Mouse (Mus musculus): ENCODE measurements around the gene Arhgap10. TPM values are rescaled to one million over a fixed set of nuclear protein-coding genes. Genes with fewer than 3 reads are reported as not detected.

Gene Arhgap10
- total and polyA plus RNA-seq, 2 experiments from 2014 or later, result 4.2 to 5.2 TPM

GRCm38 (mm10) chr8:77360853-77361252, 156.9 kb downstream of the Arhgap10 start:
- Histone ChIP-seq H3K9me3 (ENCODE audit: low read length) (no peaks in the 10 kb centered on the region), H3K27me3 (ENCODE audit: insufficient read depth, low read length) (0 out of 2 replicates have a peak, but pooled peaks cover 5% of the 10 kb centered on the region), H3K9ac (replicated peaks; ENCODE audit: low read length) (no peak overlapping the region), H3K27ac (no peak overlapping the region), H3K36me3 (ENCODE audit: insufficient read depth, low read length) (no peaks in the 10 kb centered on the region), H3K4me3 (ENCODE audit: low read length) (no peak overlapping the region), H3K4me2 (ENCODE audit: low read depth, low read length) (no peak overlapping the region), H3K4me1 (ENCODE audit: insufficient read depth, low read length) (no peaks in the 10 kb centered on the region)
- WGBS, result 50% methylated on average over 5 of the region's 5 CpGs
- DNase-seq (ENCODE audit: low spot score) (no peak), ATAC-seq (no peak)
- TF ChIP-seq CTCF (IDR thresholded peaks at IDR 0.05; ENCODE audit: low read depth), result no peak

GRCm38 (mm10) chr8:77360423-77360822, 157.3 kb downstream of the Arhgap10 start:
- Histone ChIP-seq H3K9ac (replicated peaks; ENCODE audit: low read length) (no peak overlapping the region), H3K27ac (no peak overlapping the region)
- WGBS, result 65% methylated on average over 5 of the region's 5 CpGs

GRCm38 (mm10) chr8:77357126-77357525, 160.6 kb downstream of the Arhgap10 start:
- TF ChIP-seq CTCF (IDR thresholded peaks at IDR 0.05; ENCODE audit: low read depth), result peak; percentile 31; the same call in 1 of the 2 replicates
- Histone ChIP-seq H3K4me1 (ENCODE audit: insufficient read depth, low read length) (no peaks in the 10 kb centered on the region), H3K4me3 (ENCODE audit: low read length) (no peak overlapping the region), H3K27me3 (ENCODE audit: insufficient read depth, low read length) (0 out of 2 replicates have a peak, but pooled peaks cover 5% of the 10 kb centered on the region), H3K27ac (no peak overlapping the region), H3K9ac (replicated peaks; ENCODE audit: low read length) (no peak overlapping the region), H3K36me3 (ENCODE audit: insufficient read depth, low read length) (no peaks in the 10 kb centered on the region), H3K4me2 (ENCODE audit: low read depth, low read length) (no peak overlapping the region), H3K9me3 (ENCODE audit: low read length) (no peaks in the 10 kb centered on the region)
- no peak for ATAC-seq
- WGBS, result 70% methylated on average over 8 of the region's 8 CpGs
- no peak for DNase-seq (ENCODE audit: low spot score)

More at GRCm38 (mm10) chr8:77360423-77360822, 157.3 kb downstream of the Arhgap10 start:
- Histone ChIP-seq H3K9me3 (ENCODE audit: low read length) (no peaks in the 10 kb centered on the region), H3K4me2 (ENCODE audit: low read depth, low read length) (no peak overlapping the region), H3K27me3 (ENCODE audit: insufficient read depth, low read length) (0 out of 2 replicates have a peak, but pooled peaks cover 5% of the 10 kb centered on the region), H3K4me3 (ENCODE audit: low read length) (no peak overlapping the region), H3K4me1 (ENCODE audit: insufficient read depth, low read length) (no peaks in the 10 kb centered on the region), H3K36me3 (ENCODE audit: insufficient read depth, low read length) (no peaks in the 10 kb centered on the region)
- TF ChIP-seq CTCF (IDR thresholded peaks at IDR 0.05; ENCODE audit: low read depth), result no peak
- ATAC-seq (no peak), DNase-seq (ENCODE audit: low spot score) (no peak)

GRCm38 (mm10) chr8:77355344-77355743, 162.4 kb downstream of the Arhgap10 start:
- no peaks in the 10 kb centered on the region for H3K27me3 ChIP-seq (ENCODE audit: insufficient read depth, low read length)
- no peak overlapping the region for H3K9ac ChIP-seq (replicated peaks; ENCODE audit: low read length)
- H3K9me3 ChIP-seq (ENCODE audit: low read length), result no peaks in the 10 kb centered on the region
- ATAC-seq (no peak), DNase-seq (ENCODE audit: low spot score) (no peak)
- 82% methylated on average over 5 of the region's 5 CpGs for WGBS
- H3K36me3 ChIP-seq (ENCODE audit: insufficient read depth, low read length), result no peaks in the 10 kb centered on the region
- no peak overlapping the region for H3K4me2 ChIP-seq (ENCODE audit: low read depth, low read length)
- H3K27ac ChIP-seq, result no peak overlapping the region
- no peaks in the 10 kb centered on the region for H3K4me1 ChIP-seq (ENCODE audit: insufficient read depth, low read length)
- TF ChIP-seq CTCF (IDR thresholded peaks at IDR 0.05; ENCODE audit: low read depth), result no peak
- no peak overlapping the region for H3K4me3 ChIP-seq (ENCODE audit: low read length)

- Histone ChIP-seq H3K36me3 (ENCODE audit: insufficient read depth, low read length) (no peaks in the 10 kb centered on the region), H3K27ac (no peak overlapping the region), H3K9me3 (ENCODE audit: low read length) (no peaks in the 10 kb centered on the region), H3K4me2 (ENCODE audit: low read depth, low read length) (no peak overlapping the region), H3K4me1 (ENCODE audit: insufficient read depth, low read length) (no peaks in the 10 kb centered on the region), H3K9ac (replicated peaks; ENCODE audit: low read length) (no peak overlapping the region), H3K27me3 (ENCODE audit: insufficient read depth, low read length) (no peaks in the 10 kb centered on the region), H3K4me3 (ENCODE audit: low read length) (no peak overlapping the region)
- no peak for ATAC-seq
- TF ChIP-seq CTCF (IDR thresholded peaks at IDR 0.05; ENCODE audit: low read depth), result no peak
- 77% methylated on average over 1 of the region's 1 CpGs for WGBS
- DNase-seq (ENCODE audit: low spot score), result no peak
Measured at GRCm38 (mm10) chr8:77354189-77354588, 163.6 kb downstream of the Arhgap10 start.

GRCm38 (mm10) chr8:77351177-77351860, 166.4 kb downstream of the Arhgap10 start:
- no peak for ATAC-seq
- Histone ChIP-seq H3K4me2 (ENCODE audit: low read depth, low read length) (no peak overlapping the region), H3K9ac (replicated peaks; ENCODE audit: low read length) (no peak overlapping the region), H3K4me3 (ENCODE audit: low read length) (no peak overlapping the region), H3K4me1 (ENCODE audit: insufficient read depth, low read length) (no peaks in the 10 kb centered on the region), H3K36me3 (ENCODE audit: insufficient read depth, low read length) (no peaks in the 10 kb centered on the region), H3K27me3 (ENCODE audit: insufficient read depth, low read length) (no peaks in the 10 kb centered on the region), H3K27ac (no peak overlapping the region), H3K9me3 (ENCODE audit: low read length) (no peaks in the 10 kb centered on the region)
- DNase-seq (ENCODE audit: low spot score), result no peak
- TF ChIP-seq CTCF (IDR thresholded peaks at IDR 0.05; ENCODE audit: low read depth), result no peak
- WGBS, result 69% methylated on average over 9 of the region's 9 CpGs

- Histone ChIP-seq H3K36me3 (ENCODE audit: insufficient read depth, low read length) (no peaks in the 10 kb centered on the region), H3K27me3 (ENCODE audit: insufficient read depth, low read length) (no peaks in the 10 kb centered on the region), H3K4me2 (ENCODE audit: low read depth, low read length) (no peak overlapping the region), H3K4me3 (ENCODE audit: low read length) (no peak overlapping the region), H3K4me1 (ENCODE audit: insufficient read depth, low read length) (no peaks in the 10 kb centered on the region), H3K9ac (replicated peaks; ENCODE audit: low read length) (no peak overlapping the region), H3K9me3 (ENCODE audit: low read length) (no peaks in the 10 kb centered on the region), H3K27ac (no peak overlapping the region)
- no peak for DNase-seq (ENCODE audit: low spot score)
- 72% methylated on average over 4 of the region's 4 CpGs for WGBS
- TF ChIP-seq CTCF (IDR thresholded peaks at IDR 0.05; ENCODE audit: low read depth), result no peak
- no peak for ATAC-seq
Measured at GRCm38 (mm10) chr8:77350121-77350777, 167.5 kb downstream of the Arhgap10 start.
